Mouse (Mus musculus): ENCODE results near the gene Rps7.

Gene Rps7

DNA sequence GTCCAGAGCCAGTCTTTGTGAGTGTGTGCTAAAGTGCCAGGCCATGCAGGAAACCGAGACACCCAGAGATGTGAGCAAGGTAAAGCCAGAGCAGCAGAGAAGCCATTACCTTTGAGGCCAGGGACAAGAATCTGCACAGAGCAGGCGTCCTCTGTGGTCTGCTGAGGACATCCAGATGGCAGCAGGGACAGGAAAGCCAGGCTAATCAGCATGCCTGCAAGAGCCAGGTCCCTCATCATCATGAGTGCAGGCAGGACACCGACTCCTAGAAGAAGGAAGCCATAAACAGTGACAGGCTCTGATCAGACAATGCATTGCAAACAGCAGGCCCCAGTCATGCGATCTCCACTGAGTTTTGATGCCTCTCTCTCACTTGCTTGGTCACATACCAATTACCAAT is 18.5 kb downstream of the Rps7 start:
- no peak for DNase-seq (ENCODE audit: low read depth)

DNA sequence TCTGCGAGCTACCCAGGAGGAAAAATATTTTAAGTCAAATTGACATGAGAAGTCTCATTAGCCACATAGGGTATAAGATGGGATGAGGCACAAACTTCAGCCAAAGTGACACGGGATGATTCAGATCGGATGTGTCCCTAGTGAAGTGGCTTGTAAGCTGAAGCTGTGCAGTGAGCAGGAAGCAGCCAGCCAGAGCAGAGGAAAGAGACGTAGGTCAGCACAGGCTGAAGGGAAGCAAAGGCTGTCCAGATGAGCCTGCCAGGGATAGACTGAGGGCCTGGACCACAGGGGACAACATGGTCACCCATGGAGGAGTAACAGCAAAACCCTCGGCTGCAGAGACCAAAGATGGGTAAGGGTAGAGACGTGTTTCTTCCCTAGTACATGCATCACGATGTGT is 21.4 kb downstream of the Rps7 start:
- DNase-seq (ENCODE audit: low read depth), result no peak

DNA sequence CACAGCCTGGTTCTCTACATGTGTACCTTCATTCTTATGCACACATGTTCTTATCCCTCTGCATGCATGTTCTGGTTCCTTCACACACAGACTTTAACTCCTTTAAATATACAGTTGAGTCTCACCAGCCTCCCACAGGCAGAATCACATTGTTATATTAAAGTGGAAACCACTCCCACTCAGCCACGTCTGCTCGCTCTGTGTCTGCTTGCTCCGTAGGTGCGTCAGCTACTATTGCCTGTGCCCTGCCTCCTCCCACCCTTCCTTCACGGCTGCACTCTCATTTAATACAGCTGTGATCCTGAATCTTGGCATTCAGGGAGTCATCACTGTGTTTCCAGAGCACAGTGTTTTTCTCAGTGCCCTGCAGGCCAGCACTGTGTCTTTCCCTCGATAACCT is 23.4 kb downstream of the Rps7 start:
- no peak for DNase-seq (ENCODE audit: low read depth)

DNA sequence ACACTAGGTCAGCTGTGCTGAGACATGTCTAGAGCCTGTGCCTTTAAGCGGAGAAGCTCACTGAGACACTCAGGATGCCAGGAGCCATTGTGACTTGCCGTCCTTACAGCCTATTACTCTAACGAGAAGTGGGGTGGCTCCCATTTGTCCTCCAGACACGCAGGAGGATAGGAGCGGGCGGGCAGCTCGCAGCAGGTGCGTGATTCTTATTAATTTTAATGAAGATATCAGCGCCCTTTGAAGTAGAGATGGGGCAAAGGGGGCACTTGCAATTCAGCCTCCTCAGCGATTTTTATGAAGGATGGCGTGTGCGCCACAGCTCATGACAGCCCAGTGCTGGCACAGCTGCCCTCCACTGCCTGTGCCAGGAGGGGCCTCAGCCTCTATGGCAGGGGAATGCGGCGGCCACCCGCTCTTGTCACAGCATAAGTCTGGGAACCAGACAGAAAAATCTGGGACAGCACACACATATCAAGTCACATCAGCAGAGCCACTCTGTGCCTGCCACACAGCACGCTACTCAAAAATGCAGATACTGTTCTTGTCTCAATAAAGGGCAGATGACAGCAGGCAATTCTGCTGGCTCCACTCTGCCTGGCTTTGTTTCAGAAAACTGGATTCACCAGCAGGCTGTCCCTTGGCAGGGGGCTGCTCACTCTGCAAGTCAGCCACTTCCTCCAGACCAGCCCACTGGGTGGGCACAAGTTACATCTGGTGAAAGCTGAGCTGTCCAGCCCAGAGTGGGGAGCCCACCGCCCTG is 28.0 kb downstream of the Rps7 start:
- DNase-seq (ENCODE audit: low read depth), result no peak

DNA sequence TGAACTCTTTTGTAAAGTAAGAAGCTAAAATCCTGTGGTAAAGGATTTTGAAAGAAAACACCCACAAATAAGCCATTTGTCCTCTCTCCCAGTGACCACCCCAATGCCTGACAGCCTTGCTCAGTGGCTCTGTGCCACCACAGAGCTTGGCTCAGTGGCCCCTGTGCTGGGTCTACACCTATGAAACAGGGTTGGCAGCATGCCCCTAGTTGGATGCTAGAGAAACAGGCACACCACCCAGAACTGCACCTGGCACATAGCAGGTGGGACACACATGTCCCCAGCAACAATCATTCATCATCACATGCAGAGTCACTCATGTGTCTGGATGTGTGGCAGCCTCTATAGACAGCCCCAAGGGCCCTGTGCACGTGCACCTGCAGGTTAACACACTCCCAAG is 32.3 kb downstream of the Rps7 start:
- DNase-seq (ENCODE audit: low read depth), result no peak

DNA sequence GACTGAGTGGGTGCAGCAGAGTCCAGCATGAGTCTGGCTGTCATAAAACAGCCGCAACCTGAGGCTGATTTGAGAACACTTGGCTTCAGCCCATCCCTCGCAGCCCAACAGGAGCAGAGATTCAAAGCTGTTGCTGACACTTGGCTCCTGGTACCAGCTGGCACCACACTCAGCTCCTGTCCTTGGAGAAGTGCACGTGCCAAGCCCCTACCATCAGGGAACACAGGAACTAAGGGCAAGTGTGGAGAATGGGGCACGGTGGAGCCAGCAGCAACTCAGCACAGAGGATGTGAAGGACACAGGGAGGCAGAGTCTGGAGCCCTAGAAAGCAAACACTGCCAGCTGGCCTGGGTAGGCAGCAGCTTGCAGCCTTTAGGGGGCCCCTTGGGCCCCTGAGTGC is 33.5 kb downstream of the Rps7 start:
- no peak for DNase-seq (ENCODE audit: low read depth)

DNA sequence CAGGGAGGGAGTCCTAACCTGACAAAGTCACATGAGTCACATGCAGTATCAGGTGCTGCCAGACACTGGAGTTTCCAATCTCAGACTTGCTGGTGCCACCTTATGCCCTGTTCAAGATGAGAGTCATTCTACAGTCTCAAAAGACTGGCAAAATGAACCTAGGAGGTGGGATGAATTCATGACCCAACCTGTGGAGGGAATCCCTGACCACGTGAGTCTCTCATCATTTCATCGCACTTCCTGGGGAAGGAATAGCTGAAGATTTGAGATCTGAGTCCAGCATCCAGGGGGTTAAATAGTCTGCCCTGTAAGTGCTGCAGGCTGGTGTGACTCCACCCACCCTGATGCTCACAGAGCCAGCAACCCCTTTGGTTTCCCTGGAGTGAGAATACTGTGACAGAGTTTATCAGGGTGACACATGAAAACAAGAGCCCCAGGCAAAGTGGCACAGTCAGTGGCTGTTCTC is 37.2 kb downstream of the Rps7 start:
- DNase-seq (ENCODE audit: low read depth), result no peak

DNA sequence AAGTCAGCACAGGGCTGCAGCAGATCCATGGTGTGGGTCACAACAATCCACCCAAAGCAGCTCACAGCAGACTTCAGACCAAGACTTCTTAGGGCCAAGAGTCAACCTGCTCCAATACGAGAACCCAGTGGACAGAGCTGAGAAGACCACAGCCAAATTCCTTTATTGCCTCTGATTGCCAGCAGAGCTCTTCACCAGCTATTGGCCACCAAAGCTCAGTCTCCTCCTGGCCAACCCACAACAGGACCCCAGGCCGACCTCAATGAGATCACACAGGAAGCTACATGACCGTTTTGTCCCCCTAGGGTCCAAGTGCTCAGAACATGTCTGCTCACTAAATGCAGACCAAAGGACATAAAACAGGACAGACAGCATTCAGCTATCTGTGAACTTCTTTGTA is 37.6 kb downstream of the Rps7 start:
- no peak for DNase-seq (ENCODE audit: low read depth)

DNA sequence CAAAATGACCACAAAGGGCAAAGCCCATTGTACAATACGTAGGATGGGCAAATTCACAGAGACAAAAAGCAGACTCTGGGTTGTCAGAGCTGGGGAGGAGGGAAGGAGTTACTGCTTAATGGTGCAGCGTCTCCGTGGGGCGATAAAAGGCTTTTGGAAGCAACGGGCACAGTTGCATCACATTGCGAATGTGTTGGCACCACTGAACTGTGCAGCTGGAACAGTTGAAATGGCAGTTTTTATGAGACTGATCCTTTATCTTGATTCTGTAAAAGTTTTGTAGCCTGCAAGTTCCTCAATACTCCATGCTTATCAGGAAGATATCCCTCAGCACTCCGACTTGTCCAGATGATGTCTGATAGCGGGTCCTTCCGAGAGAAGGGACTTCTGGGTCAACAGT is 38.1 kb downstream of the Rps7 start:
- DNase-seq (ENCODE audit: low read depth), result no peak

DNA sequence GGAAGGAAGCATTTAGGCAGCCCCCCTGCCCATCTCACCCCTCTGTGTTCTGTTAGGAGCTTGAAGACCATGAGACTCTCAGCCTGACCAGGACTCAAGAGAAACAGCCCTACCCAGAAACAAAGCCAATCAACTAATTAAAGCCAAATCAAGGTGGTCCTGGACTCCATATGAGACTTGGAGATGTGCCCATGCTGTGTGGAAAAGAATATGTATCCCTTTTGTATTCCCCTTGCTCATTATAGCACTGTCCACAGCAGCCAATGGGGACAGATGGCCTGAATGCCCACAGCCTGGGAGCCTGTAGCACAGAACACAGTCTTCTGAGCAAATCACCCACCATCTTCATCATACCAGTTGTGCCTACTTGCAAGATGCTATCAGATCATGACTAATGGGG is 38.9 kb downstream of the Rps7 start:
- no peak for DNase-seq (ENCODE audit: low read depth)

DNA sequence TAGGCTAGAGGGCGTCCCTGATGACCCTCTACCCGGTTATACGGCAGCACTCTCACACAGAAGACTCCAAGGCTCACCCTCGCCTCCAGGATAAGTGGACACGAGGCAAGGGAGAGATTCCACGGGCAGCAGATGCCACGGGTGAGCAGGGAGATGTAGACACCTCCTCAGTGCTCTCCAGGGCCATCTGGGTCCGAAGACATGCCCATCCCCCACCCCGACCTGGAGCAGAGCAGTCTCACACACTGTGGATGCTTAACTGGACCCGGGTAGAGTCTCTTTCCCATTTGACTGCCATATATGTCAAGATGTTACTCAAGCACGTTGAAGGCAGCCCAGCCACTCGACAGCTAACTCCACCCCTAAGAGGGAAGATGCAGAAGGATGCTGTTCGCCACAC is 45.3 kb downstream of the Rps7 start:
- DNase-seq (ENCODE audit: low read depth), result no peak

DNA sequence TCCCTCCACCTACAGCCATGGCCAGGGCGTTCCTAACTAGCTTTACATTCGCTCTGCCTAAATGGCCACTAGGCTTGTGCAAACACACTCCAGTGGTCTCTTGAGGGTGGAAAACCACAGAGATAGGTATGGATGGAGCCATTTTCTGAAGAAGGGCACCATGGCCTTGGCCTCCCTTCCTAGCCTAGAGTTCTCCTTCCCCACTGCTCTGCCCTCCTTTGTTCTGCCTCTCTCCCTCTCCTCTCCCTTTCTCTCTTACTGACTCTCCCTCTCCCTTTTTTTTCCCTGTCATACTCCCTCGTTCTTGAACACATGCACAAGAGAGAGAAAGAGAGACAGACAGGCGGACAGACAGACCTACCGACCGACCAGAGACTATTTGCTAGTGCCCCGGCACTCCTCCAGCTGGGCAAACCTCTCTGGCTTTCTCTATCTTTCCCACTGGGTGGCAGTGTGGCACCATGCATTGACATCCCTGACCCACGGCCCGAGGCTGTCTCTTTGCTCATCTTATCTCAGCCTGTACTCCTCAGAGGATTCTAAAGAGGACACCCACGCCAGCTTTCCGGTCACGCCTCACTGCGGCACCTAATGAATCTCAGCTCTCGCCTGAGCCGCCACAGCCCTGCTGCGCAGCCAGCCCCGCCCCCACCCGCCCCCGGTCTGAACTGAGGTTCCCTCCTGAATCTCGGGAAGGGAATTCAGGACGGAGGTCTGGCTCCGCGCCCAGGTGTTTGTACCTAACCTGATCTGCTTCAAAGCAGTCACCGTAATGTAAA is 46.5 kb downstream of the Rps7 start:
- DNase-seq (ENCODE audit: low read depth), result peak; percentile 86

DNA sequence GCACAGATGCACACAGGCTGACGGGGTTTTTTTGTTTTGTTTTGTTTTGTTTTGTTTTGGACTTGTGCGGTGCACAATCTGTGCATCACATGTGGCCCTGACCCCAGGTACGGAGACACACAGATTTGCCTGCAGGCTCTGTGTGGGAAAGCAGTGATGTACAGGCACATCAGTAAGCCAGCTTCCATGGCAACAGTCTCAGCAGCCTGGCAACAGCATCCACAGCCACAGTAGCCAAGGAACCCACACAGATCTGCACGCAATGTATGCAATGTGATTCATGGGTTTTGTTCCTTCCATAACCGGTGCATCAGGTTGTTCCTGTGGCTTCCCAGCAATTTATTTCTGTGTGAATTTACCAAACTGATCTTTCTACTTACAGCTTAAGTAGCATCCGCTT is 47.8 kb downstream of the Rps7 start:
- no peak for DNase-seq (ENCODE audit: low read depth)

DNA sequence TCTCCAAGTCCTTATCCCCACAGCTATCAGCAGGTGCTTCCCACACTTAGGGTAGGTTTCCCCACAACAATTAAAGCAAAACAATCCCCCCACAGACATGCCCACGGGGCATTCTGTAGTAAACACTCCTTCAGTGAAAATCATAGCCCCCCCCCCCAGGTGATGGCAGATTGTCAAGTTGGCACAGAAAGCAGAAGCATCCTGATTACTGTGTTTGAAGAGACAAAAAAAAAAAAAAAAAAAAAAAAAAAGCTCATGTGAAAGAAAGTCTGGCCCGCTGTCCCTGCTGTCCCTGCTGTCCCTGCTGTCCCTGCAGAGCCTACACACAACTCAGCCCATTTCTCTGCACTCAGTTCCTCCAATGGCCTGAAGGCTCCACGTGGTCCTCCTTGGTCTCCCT is 51.7 kb downstream of the Rps7 start:
- no peak for DNase-seq (ENCODE audit: low read depth)

DNA sequence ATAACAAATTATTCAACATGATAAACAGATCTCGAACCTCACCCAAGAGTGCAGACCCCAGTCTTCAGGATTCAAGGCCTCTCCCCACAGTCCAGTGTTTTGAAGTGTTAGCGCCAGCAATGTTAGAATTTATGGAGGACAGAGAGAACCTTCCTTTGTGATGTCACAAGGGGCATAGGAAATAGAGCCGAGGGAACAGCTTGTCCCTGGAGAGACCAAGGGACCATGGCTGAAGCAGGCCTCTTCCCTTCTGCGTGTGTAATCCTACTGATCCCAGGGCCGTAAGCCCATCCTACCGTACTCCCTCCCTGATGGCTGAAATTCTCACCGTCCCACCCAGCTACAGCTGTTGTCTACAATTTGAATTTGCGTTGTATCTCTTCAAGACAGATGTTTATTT is 53.3 kb downstream of the Rps7 start, which contains the start of gene Allc:
TSS of gene Allc (minus strand) at position 101 of the 400 bp plus-strand sequence.
- no peak for DNase-seq (ENCODE audit: low read depth)

Measured in NIH3T3 (cell line).